Mouse (Mus musculus): ENCODE measurements around the gene Retreg2.

Gene Retreg2

GRCm38 (mm10) chr1:75168472-75169464 is 26.2 kb downstream of the Retreg2 start, which contains the start of gene Zfand2b:
TSS of gene Zfand2b (plus strand) at chr1:75168646.
- peak; percentile 96 for DNase-seq (ENCODE audit: low spot score)

- peak; percentile 48 for DNase-seq (ENCODE audit: low spot score)
Observed at GRCm38 (mm10) chr1:75179334-75180104, 36.9 kb downstream of the Retreg2 start.

DNA sequence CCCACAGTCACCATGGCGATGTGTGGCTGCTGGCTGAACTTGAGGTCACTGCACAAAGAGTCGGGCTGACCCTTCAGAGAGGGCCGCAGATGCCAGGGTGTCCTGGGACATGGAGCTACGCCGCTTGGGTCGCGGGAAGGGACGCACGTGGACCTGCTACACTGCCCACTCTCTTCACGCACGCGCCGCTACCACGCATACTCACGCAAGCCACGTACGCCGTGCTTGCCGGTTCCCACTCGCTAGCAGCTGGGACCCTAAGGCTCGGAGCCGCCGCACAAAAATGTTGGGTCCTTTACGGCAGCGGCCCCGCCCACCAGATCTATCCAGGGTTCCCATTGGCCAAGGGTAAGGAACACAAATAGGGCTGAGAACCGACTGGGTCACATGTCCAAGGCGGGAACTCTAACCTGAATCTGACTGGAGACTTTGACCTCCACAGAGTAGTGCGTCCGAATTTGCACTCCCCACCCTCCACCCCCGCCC is 37.6 kb downstream of the Retreg2 start, which contains the start of gene Abcb6:
Abcb6 (minus strand) TSS at position 288 of the 486 bp plus-strand sequence.
- DNase-seq (ENCODE audit: low spot score), result peak; percentile 93

DNA sequence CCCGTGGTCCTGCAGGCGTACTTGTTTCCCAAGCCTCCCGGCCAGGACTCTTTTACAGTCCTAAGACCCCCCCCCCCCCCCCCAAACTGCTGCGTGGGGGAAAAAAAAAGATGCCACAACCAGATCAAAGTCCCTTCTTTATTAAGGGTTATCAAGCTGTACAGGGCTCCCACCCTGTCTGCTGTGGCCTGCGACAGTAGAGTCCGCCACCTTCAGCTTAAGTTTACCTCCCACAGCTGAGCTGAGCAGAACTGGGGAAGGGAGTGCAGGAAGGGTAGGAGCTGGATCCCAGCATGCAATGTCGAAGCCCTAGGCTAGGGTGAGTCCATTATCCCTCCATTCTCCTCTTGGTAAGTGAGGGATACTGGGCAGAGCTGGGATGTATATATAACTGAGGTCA is 38.2 kb downstream of the Retreg2 start:
- no peak for DNase-seq (ENCODE audit: low spot score)

GRCm38 (mm10) chr1:75181377-75181870 is 38.8 kb downstream of the Retreg2 start:
- no peak for DNase-seq (ENCODE audit: low spot score)

DNA sequence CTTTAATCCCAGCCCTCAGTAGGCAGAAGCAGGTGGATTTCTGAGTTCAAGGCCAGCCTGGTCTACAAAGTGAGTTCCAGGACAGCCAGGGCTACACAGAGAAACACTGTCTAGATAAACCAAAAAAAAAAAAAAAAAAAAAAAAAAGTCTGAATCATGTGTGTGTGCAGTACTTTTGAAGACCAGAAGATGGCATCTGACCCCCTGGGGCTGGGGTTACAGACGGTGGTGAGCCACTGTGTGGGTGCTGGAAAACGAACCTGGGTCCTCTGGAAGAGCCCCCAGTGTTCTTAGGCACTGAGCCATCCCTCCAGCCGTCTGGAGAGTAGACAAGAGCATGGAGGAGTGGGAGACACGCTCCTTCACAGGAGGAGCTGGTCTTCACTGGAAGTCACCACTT is 39.6 kb downstream of the Retreg2 start:
- no peak for DNase-seq (ENCODE audit: low spot score)

- DNase-seq (ENCODE audit: low spot score), result no peak
Observed at GRCm38 (mm10) chr1:75185495-75185894, 42.9 kb downstream of the Retreg2 start.

- no peak for DNase-seq (ENCODE audit: low spot score)
Observed at GRCm38 (mm10) chr1:75187126-75187525, 44.5 kb downstream of the Retreg2 start.

- no peak for DNase-seq (ENCODE audit: low spot score)
Observed at GRCm38 (mm10) chr1:75187914-75188483, 45.4 kb downstream of the Retreg2 start.

- DNase-seq (ENCODE audit: low spot score), result no peak
Observed at GRCm38 (mm10) chr1:75190577-75190976, 48.0 kb downstream of the Retreg2 start.

GRCm38 (mm10) chr1:75191258-75191621 is 48.7 kb downstream of the Retreg2 start:
- no peak for DNase-seq (ENCODE audit: low spot score)

DNA sequence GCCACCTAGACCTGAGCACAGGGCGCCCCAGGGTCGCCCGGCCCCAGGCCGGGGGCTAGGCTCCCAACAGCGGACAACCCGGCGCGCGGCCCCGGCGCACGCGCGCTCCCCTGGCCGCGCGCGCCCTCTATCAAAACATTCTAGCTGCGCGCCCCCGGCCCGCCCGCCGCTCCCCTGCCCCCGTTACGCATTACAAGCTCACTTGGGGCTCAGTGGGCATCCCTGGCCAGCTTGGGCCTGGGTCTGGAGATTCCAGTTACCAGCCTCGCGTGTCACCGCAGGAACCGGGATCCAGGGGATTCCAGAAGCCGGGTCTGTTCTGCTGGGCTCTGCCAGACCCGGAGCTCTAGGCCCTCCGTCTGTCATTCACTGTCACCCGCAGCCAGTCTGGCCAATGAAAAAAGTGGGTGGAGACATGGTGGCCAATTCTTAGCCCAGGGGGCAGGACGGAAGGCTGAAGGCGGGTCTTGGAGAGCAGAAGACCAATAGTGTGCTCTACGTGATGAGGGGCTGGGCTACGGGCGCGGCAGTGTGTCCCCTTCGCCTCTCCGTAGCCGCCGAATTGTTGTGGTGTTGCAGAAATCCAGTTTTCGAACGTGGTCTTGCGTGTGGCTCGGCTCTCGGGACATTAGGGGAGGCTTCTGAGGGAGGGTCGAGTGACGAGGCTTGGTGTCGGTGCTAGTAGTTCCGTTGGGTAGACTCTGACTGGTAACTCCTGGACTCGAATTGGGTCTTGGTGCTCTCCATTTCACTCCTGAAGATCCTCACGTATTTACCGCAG is 49.2 kb downstream of the Retreg2 start, which contains the start of the genes Ankzf1 and Atg9a:
Ankzf1 (plus strand) TSS at position 530 of the 781 bp plus-strand sequence.
Atg9a (minus strand) TSS at position 575 of the 781 bp plus-strand sequence.
- peak; percentile 97 for DNase-seq (ENCODE audit: low spot score)

- DNase-seq (ENCODE audit: low spot score), result no peak
Observed at GRCm38 (mm10) chr1:75192452-75192851, 49.9 kb downstream of the Retreg2 start.

All from layer of hippocampus, adult 11-12 months (tissue).